Mouse (Mus musculus): ENCODE data around the gene 0610037L13Rik. TPM values are rescaled to one million over a fixed set of nuclear protein-coding genes. Genes with fewer than 3 reads are reported as not detected.
A peak's percentile ranks its signal among the peaks of the same experiment; 100 is the strongest.

Gene 0610037L13Rik
- total RNA-seq, 4 experiments from 2014 or later: 51.1 to 59.8 (median 55.1) TPM

- DNase-seq (ENCODE audit: low spot score in 2 of 2): no peak
These were observed 20.4 kb downstream of the 0610037L13Rik start for GRCm38 (mm10) chr4:107910020-107910419.

DNA sequence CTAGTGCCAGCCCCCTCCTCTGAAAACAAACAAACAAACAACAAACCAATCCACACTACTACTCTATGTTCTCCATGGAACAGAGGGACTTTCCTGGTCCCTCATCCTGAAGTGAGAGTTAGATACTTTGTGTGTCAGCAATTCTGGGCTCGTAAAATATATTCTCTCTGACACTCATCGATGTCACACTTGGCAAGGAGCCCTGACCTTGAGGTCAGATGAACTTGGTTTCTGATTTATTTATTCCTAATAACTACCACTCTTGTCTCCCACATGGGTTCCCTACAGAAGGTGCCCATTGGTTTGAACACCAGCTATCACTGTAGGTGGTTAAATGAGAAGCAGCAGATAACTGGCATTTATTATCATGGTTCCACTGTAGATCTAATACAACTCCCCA, 30.7 kb downstream of the 0610037L13Rik start:
- DNase-seq (ENCODE audit: low spot score in 2 of 2): no peak

DNA sequence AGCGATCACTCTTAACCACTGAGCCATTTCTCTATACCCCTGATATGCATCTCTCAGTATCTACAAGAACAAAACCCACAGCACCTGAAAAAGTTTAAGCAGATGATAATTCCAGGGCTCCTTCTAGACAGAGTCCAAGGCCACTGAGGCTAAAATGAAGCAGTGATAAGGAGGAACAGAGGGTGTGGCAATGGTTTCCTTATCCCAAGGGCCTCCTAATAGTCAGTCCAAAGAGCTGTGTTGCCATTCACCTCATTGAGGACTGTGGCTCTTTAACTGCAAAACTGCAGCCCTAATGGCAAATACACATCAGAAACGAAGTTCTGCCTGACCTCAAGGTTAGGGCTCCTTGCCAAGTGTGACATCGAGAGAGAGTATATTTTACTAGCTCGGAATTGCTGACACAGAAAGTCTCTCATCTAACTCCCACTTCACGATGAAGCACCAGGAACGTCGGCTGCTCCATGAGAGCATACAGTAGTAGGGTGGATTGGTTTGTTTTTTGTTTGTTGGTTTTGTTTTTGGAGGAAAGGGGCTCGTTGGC, 31.6 kb downstream of the 0610037L13Rik start:
- DNase-seq (ENCODE audit: low spot score in 2 of 2): no peak

- DNase-seq (ENCODE audit: low spot score in 2 of 2): no peak
These were observed 32.3 kb downstream of the 0610037L13Rik start for GRCm38 (mm10) chr4:107921952-107922351.

GRCm38 (mm10) chr4:107923145-107923802, 33.7 kb downstream of the 0610037L13Rik start, which contains the start of gene Cpt2:
Gene Cpt2 (minus strand): TSS chr4:107923610.
- DNase-seq (ENCODE audit: low spot score in 2 of 2): peak; percentile 42 to 79

DNA sequence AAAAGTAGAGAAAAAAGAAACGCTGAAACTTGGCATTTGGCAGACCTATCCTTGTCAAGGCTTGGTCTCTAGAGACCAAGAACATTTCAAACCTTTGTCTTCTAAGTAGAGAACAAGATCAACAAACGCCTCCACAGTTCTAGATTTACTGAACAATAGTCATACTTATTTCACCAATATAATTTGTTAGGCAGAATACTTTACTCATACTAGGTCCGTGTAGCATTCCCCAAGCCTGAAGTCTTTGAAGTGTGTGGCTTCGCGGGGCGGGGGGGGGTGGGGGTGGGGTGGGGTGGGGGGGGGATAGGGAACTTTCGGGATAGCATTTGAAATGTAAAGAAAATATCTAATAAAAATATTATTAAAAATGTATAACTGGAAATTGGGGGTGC, 34.2 kb downstream of the 0610037L13Rik start:
- no peak for DNase-seq (ENCODE audit: low spot score in 2 of 2)

DNA sequence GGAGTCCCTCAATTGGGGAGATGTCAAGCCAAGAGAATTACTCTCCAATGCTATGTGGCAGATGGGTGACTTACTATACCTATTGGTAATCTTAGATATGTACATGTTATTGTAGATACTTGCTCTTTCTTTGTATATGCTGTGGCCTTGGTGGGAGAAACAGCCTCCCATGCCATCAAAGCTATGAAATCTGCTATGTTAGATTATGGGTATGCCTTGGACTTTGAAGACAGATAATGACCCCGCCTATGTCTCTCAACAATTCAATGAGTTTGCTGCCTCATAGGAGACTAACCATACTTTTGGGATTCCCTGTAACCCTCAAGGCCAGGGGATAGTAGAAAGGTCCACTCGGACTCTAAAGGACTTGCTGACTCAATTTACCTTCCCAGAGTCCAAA, 38.7 kb downstream of the 0610037L13Rik start:
- DNase-seq (ENCODE audit: low spot score in 2 of 2): no peak

DNA sequence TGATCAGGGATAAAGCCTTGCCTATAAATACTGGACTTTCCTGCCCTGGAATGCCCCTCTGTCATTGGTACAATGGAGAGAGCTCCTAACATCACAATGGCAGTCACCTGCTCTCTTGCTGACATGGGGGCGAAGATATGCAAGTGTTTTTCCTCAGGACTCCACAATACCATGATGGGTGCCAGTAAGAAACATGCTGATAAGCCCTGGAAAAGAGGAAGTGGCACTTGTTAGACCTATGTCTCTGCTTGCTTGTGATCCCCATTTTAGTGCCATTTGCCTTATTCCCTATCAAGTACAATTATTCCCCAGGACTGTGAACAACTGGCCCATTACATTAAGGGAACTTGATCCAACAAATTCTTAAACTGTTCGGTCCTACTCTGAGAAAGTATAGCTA, 39.1 kb downstream of the 0610037L13Rik start:
- DNase-seq (ENCODE audit: low spot score in 2 of 2): no peak

DNA sequence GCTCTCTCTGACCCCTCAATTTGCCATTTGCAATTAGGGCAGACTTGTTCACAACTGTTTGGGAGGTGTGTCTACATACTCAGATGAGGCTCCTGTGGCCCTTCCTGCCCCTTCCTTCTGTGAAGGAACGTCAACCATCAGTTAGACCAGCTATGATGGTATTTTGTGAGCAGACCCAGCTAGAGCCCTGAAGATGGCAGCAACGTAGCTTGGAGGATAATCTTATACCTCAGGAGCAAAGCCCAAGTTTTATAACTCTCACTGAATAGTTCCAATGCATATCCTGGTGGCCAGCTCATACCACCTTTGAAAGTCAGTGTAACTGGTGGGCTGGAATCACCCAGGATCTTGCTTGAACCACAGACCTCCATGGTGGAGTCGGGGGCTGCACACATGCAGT, 41.8 kb downstream of the 0610037L13Rik start:
- DNase-seq (ENCODE audit: low spot score in 2 of 2): no peak

GRCm38 (mm10) chr4:107933239-107933638, 43.6 kb downstream of the 0610037L13Rik start:
- DNase-seq (ENCODE audit: low spot score in 2 of 2): no peak

DNA sequence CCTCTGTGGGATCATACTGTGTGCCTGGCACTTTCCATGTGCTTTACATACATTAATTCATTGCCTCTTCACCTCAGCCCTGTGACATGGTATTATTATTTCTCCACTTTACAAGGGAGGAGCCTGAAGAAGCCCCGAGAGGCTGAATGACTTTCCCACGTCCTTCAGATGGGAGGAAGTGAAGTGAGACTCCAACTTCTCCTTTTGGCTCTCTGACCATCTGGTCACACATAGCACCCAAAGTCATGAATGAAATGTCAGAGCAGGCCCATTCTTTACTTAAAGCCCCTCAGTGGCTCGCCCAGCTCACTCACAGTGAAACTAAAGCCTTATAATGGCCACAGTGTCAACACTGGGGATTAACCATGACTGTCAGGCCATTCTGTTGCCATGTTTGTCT, 45.6 kb downstream of the 0610037L13Rik start:
- DNase-seq (ENCODE audit: low spot score in 2 of 2): no peak

DNA sequence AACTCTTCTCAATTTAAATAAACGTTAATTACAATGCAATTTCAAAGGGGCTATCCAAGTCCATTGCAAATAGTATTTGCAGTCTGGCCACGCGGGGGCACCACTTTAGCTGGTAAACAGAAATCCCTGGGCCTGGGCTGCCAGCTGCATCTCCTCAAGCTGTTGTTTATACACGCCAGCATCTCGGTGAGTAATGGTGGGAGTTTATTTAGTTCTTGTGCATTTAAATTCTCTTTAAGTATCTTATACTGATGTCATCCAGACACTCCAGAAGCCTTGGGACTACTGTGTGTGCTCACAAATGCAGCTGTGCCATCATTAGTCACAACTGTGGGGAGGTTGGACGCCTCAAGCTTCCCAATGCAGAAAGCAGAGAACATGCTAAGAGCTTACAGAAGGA, 47.7 kb downstream of the 0610037L13Rik start:
- DNase-seq (ENCODE audit: low spot score in 2 of 2): peak; percentile 32 to 60

GRCm38 (mm10) chr4:107938124-107938523, 48.5 kb downstream of the 0610037L13Rik start:
- DNase-seq (ENCODE audit: low spot score in 2 of 2): no peak

DNA sequence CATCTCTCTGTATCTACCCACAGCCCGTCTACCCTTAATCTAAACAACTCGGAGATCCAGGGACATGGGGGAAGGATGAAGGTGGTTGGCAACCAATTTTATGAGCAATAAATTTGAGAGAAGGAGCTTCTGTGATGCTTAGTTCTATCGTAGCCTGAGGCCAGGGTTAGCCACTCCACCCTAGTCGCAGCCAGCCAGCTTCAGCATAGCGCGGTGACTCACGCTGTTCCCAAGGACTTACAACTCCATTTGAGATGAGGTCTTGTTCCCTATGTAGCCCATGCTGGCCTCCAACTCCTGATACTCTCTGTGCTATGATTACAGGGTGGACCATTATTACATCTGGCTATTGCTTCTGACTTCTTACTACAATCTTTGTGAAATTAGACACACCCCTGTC, 53.1 kb downstream of the 0610037L13Rik start:
- DNase-seq (ENCODE audit: low spot score in 2 of 2): no peak

DNA sequence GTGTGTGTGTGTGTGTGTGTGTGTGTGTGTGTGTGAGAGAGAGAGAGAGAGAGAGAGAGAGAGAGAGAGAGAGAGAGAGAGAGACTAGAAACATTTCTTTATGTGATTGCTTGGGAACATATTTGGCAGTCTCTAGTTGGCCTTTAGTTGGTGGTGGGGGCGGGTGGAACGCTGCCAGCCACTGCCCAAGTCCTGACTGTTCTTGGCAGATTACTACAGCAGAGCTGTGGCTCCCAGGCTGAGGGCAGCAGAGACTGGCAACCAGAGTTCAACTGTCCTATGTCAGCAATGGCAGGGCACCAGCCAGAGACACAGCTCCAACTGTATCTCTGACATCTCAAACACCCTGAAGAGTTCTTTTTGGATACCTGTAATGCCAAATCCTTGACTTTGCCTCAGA, 54.5 kb downstream of the 0610037L13Rik start:
- DNase-seq (ENCODE audit: low spot score in 2 of 2): no peak

Other genes starting within 250 kb of the 0610037L13Rik start
- gene Dmrtb1, start 205.6 kb upstream of the 0610037L13Rik start, total RNA-seq (2022): 1 to 10 TPM in 1 of 4 experiments, under 1 TPM in 3; 0.27 to 1.0 (median 0.62) TPM
- 10 to 100 TPM; 79.9 to 98.4 (median 85.1) TPM for gene Lrp8, start 87.6 kb upstream of the 0610037L13Rik start, total RNA-seq (2022)
- 10 to 100 TPM; 34.5 to 39.3 (median 36.4) TPM for gene Magoh, start 10.1 kb upstream of the 0610037L13Rik start, total RNA-seq (2022)
- gene Cpt2, start 33.8 kb downstream of the 0610037L13Rik start, total RNA-seq (2022): 10 to 100 TPM in 1 of 4 experiments, 1 to 10 TPM in 3; 5.8 to 11.3 (median 8.4) TPM
- under 1 TPM in 3 of 4 experiments, not detected in 1; 0.24 to 0.42 (median 0.27) TPM for gene Slc1a7, start 78.5 kb downstream of the 0610037L13Rik start, total RNA-seq (2022)
- 1 to 10 TPM; 6.8 to 8.9 (median 7.4) TPM for gene Podn, start 206.6 kb downstream of the 0610037L13Rik start, total RNA-seq (2022)

Data from left cerebral cortex, adult 8-10 months (tissue).